Mouse (Mus musculus) T-cell, adult 2 months (primary cell): ENCODE data around the gene Obp2b.

ENCODE experiments used
- DNase-seq: peaks from one replicate; pipeline ENCODE4 v3.0.0; 2022; ENCODE audit warnings: low spot score

The Obp2b gene

DNA sequence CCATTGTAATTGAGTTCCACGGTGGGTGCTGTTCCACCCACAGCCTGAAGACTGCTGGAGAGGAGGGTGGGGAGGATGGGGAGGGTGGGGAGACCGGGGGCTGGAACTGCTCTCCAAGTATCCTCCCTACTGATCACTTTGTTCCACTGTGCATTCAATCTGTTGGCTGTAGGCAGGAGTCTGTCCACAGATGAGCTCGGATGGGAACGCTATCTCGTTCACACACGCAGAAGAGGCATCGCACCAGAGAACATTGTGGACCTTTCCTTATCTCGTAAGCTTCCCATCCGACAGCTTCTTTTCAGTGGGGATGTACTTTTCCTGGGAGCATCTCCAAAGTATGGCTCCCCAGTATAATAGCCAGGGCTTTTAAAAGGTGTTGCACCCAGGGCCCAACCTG lies 42.3 kb downstream of the Obp2b start:
- DNase-seq: no peak

DNA sequence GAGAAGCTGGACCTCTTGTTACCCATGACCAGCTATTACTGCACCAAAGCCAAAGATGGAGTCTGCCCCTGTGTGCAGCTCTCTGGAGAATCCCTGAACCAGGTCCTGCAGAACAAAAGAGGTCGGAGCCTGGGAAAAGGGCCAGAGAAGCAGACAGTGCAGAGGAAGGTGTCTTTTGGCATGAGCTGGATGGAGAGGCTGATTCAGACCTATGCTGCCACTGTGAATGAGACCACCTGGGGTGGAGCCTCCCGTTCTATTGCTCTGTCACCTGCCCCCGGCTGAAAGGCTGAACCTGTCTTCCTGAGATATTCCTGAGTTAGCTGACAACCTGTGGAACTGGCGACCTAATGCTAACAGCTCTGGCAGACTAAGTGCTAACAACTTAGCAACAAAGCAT lies 44.1 kb downstream of the Obp2b start:
- DNase-seq: no peak

GRCm38 (mm10) chr2:25781957-25782356 lies 45.1 kb downstream of the Obp2b start, which contains the start of gene Gm13539:
Gene Gm13539, plus strand, starts transcription at chr2:25782257.
- no peak for DNase-seq

DNA sequence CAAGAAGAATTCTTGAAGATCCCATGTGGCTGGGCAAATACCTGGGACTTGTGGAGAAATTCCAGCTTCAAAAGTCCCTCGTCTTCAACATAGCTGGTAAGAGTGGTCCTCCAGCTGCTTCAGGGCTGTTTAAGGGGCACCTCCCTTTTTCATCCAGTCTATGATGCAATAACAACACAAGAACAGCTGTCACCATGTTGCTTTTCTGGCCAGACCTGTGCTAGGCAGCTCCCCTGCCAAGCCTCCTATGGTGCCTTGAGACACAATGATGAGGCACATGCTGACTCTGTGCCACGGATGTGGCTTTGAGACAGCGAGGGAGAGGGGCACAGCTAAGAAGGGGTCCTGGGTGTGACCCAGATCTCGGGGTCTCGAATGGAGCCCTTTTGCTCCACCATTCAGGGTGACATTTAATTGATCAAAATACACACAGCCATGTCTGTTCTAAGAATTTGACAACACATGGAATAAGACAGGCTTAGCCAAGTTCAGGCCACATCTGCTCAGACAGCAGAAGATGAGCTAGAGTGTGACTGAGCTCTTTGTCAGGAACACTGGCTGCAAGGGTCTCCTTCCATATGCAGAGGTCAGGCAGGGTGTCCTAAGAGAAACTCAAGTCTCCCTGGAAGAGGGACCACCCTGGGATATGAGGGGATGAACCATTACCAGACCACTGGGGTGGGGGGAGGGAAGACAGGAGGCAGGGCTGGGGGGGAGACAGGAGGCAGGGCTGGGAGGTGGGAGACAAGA lies 48.9 kb downstream of the Obp2b start:
- DNase-seq: no peak

GRCm38 (mm10) chr2:25789092-25789491 lies 52.3 kb downstream of the Obp2b start:
- DNase-seq: no peak
